Comparison of ENCODE assay signal across 16 mouse cellular contexts in the genomic region with DNA sequence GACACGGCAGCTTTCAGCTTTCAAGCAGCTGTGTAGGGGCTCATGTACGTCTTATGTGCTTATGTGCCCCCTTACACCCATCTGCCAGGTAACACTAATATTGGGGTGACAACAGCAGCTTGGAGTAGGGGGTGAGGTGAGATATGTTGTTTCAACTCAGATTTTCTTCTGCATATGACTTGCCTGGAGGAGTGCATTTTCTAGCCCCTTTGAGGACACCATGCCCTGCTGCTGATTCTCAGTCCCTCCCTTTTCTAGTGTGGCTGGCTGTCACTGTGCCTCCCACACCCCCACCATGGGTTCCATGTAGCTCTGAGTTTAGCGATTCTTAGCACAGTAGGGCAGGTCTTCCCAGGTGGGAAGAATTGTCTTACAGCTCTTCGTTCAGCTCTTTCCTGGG.
"Had no signal": no experiment of that assay in that cellular context is flagged by ENCODE, and none has a peak within 500 bp of the region (broad histone marks: within the 10 kb centered on the region; RNA-seq: fewer than 3 reads in every experiment).

No protein-coding gene starts in this region.

- H3K9me3 ChIP-seq: neural tube, embryonic 13.5 days; neural tube, embryonic 15.5 days; stomach, embryonic 15.5 days had no signal

- DNase-seq: retina, postnatal 1 day; right cerebral cortex, adult 18-20 months; right cerebral cortex, postnatal 14 days; right cerebral cortex, postnatal 25 days; right cerebral cortex, postnatal 4 days; spleen, adult 18-20 months; thymus, adult 18-20 months; thymus, adult 2 months; thymus, postnatal 14 days; thymus, postnatal 25 days; thymus, postnatal 36 days; thymus, postnatal 4 days had no signal

- H3K4me1 ChIP-seq: neural tube, embryonic 13.5 days; neural tube, embryonic 15.5 days; stomach, embryonic 15.5 days had no signal

- H3K27ac ChIP-seq: neural tube, embryonic 13.5 days; neural tube, embryonic 15.5 days; stomach, embryonic 15.5 days; stomach, postnatal 0 days had no signal

- H3K27me3 ChIP-seq: neural tube, embryonic 13.5 days; neural tube, embryonic 15.5 days; stomach, embryonic 15.5 days had no signal

- H3K4me2 ChIP-seq: neural tube, embryonic 13.5 days; neural tube, embryonic 15.5 days; stomach, embryonic 15.5 days had no signal

- H3K4me3 ChIP-seq: neural tube, embryonic 13.5 days; neural tube, embryonic 15.5 days; stomach, embryonic 15.5 days had no signal

- H3K9ac ChIP-seq: neural tube, embryonic 13.5 days; neural tube, embryonic 15.5 days; stomach, embryonic 15.5 days had no signal
